Mouse (Mus musculus): ENCODE measurements around the gene Lysmd2.

GRCm38 (mm10) chr9:75607496-75607895, 18.0 kb upstream of the Lysmd2 start:
- TF ChIP-seq POLR2A (IDR thresholded peaks at IDR 0.05; ENCODE audit: low read depth, low read length) (no peak), USF2 (conservative IDR thresholded peaks at IDR 0.05; ENCODE audit: low read depth, low read length) (no peak), CTCF (conservative IDR thresholded peaks at IDR 0.05 in 1 of 2, IDR thresholded peaks at IDR 0.05 in 1 of 2; ENCODE audit: low read depth in 2 of 2, low read length in 2 of 2) (no peak), KAT2A (IDR thresholded peaks at IDR 0.05; ENCODE audit: insufficient replicate concordance, low read length) (0 out of 2 replicates have a peak, but pooled peaks have one; percentile 24)

Measured in CH12.LX (cell line).